Mouse (Mus musculus) limb, embryonic 10.5 days (tissue): ENCODE data around the gene P2rx2. TPM values are rescaled to one million over a fixed set of nuclear protein-coding genes. Genes with fewer than 3 reads are reported as not detected.

Experiments
- DNase-seq: peaks from one replicate; pipeline ENCODE4 v3.0.0-alpha.2; 2017; ENCODE audit warnings: low spot score
- H3K27ac ChIP-seq: fragments of 300-500 bp; sonication (generic); 2 replicates; pipeline ENCODE4 v1.5.1; 2016; ENCODE audit warnings: mild to moderate bottlenecking
- H3K27me3 ChIP-seq: fragments of 300-500 bp; sonication (generic); 2 replicates; pipeline ENCODE4 v1.6.1; 2016; ENCODE audit warnings: low read depth, mild to moderate bottlenecking; ENCODE audit not compliant: poor library complexity, severe bottlenecking
- H3K36me3 ChIP-seq: fragments of 300-500 bp; sonication (generic); 2 replicates; pipeline ENCODE4 v1.6.1; 2016; ENCODE audit warnings: mild to moderate bottlenecking, moderate library complexity
- H3K4me1 ChIP-seq: fragments of 300-500 bp; sonication (generic); 2 replicates; pipeline ENCODE4 v1.6.1; 2016
- H3K4me3 ChIP-seq: fragments of 300-500 bp; sonication (generic); 2 replicates; pipeline ENCODE4 v1.5.1; 2016; ENCODE audit warnings: mild to moderate bottlenecking, moderate library complexity
- H3K9me3 ChIP-seq: fragments of 300-500 bp; sonication (generic); replicated peaks from 2 replicates; pipeline ENCODE4 v1.6.1; 2016; ENCODE audit warnings: mild to moderate bottlenecking
- whole genome bisulfite sequencing: fragments of 180-500 bp; shearing (Covaris S2); methylation state at CpG from one replicate; pipeline ENCODE4 v1.1.7; 2016; 5-methylcytosine and 5-hydroxymethylcytosine counted together
- polyA plus RNA-seq: library from polyadenylated mRNA; unstranded; fragments of >200 nt; fragmentation: Nextera tagmentation; extraction: Ambion mirVana; gene quantifications from 2 replicates; pipeline ENCODE4 v1.2.1, GENCODE M21; 2016

The P2rx2 gene
- polyA plus RNA-seq, 1 experiment from 2014 or later = 0.66 TPM

- H3K27ac ChIP-seq = no peak overlapping the region
- no peaks in the 10 kb centered on the region for H3K27me3 ChIP-seq
- H3K4me3 ChIP-seq = no peak overlapping the region
- H3K36me3 ChIP-seq = peaks cover 99% of the 10 kb centered on the region
- 100% methylated on average over 1 of the region's 1 CpGs for WGBS
- H3K4me1 ChIP-seq = no peaks in the 10 kb centered on the region
- H3K9me3 ChIP-seq = no peaks in the 10 kb centered on the region
- DNase-seq = no peak
Observed at GRCm38 (mm10) chr5:110296637-110297036, 46.4 kb downstream of the P2rx2 start.

GRCm38 (mm10) chr5:110291649-110292048 lies 51.4 kb downstream of the P2rx2 start:
- Histone ChIP-seq H3K9me3 (no peaks in the 10 kb centered on the region), H3K36me3 (peaks cover 77% of the 10 kb centered on the region), H3K4me3 (no peak overlapping the region), H3K27me3 (no peaks in the 10 kb centered on the region), H3K4me1 (peaks cover 8% of the 10 kb centered on the region), H3K27ac (no peak overlapping the region)
- 94% methylated on average over 1 of the region's 1 CpGs for WGBS
- DNase-seq = no peak

Other genes with a start within 250 kb of the P2rx2 start
- gene Gm35315, start 248.8 kb downstream of the P2rx2 start, polyA plus RNA-seq = 1.9 and 2.0 TPM in 2 replicates
- 1.8 and 2.1 TPM in 2 replicates for gene Plcxd1, start 243.2 kb downstream of the P2rx2 start, polyA plus RNA-seq
- 34.3 and 35.3 TPM in 2 replicates for gene Gtpbp6, start 235.0 kb downstream of the P2rx2 start, polyA plus RNA-seq
- gene Zfp605, start 233.1 kb downstream of the P2rx2 start, polyA plus RNA-seq = 4.4 and 5.2 TPM in 2 replicates
- 30.4 and 31.4 TPM in 2 replicates for gene Chfr, start 207.4 kb downstream of the P2rx2 start, polyA plus RNA-seq
- 17.5 and 23.1 TPM in 2 replicates for gene Golga3, start 166.5 kb downstream of the P2rx2 start, polyA plus RNA-seq
- gene Ankle2, start 112.2 kb downstream of the P2rx2 start, polyA plus RNA-seq = 32.9 and 38.7 TPM in 2 replicates
- 103 and 105 TPM in 2 replicates for gene Pgam5, start 73.3 kb downstream of the P2rx2 start, polyA plus RNA-seq
- 9.2 and 10.0 TPM in 2 replicates for gene Pxmp2, start 57.0 kb downstream of the P2rx2 start, polyA plus RNA-seq
- gene Pole, start 56.9 kb downstream of the P2rx2 start, polyA plus RNA-seq = 56.1 and 56.5 TPM in 2 replicates
- gene Lrcol1, start 1.5 kb upstream of the P2rx2 start, polyA plus RNA-seq = not detected in 2 replicates
- 22.5 and 24.8 TPM in 2 replicates for gene Fbrsl1, start 105.3 kb upstream of the P2rx2 start, polyA plus RNA-seq
- gene Galnt9, start 201.1 kb upstream of the P2rx2 start, polyA plus RNA-seq = not detected in 2 replicates